Mouse (Mus musculus) embryonic facial prominence, embryonic 11.5 days (tissue): ENCODE measurements around the gene Tmem135. TPM values are rescaled to one million over a fixed set of nuclear protein-coding genes. Genes with fewer than 3 reads are reported as not detected.

Experiments used
- ATAC-seq: fragments of 200-750 bp; cut with Nextera tagmentation; replicated peaks from 2 replicates; pipeline ENCODE4 v1.8.0; 2017; ENCODE audit warnings: low read depth; ENCODE audit not compliant: insufficient number of reproducible peaks, low FRiP score, low TSS enrichment
- DNase-seq: peaks from one replicate; pipeline ENCODE4 v3.0.0-alpha.2; 2015; ENCODE audit warnings: low spot score
- H3K27ac ChIP-seq: fragments of 300-500 bp; sonication (generic); replicated peaks from 2 replicates; pipeline ENCODE4 v1.5.1; 2014; ENCODE audit warnings: mild to moderate bottlenecking, low read depth, low read length, control low read depth
- H3K27me3 ChIP-seq: fragments of 300-500 bp; sonication (generic); 2 replicates; pipeline ENCODE4 v1.6.1; 2014; ENCODE audit warnings: mild to moderate bottlenecking, low read length, moderate library complexity, mixed read lengths; ENCODE audit not compliant: control insufficient read depth, insufficient read depth
- H3K36me3 ChIP-seq: fragments of 300-500 bp; sonication (generic); replicated peaks from 2 replicates; pipeline ENCODE4 v1.6.1; 2014; ENCODE audit warnings: low read depth, mild to moderate bottlenecking, low read length, moderate library complexity, mixed read lengths; ENCODE audit not compliant: control insufficient read depth, insufficient read depth
- H3K4me1 ChIP-seq: fragments of 300-500 bp; sonication (generic); 2 replicates; pipeline ENCODE4 v1.6.1; 2014; ENCODE audit warnings: low read length, mixed read lengths; ENCODE audit not compliant: control insufficient read depth, insufficient read depth
- H3K4me2 ChIP-seq: fragments of 300-500 bp; sonication (generic); 2 replicates; pipeline ENCODE4 v1.6.1; 2014; ENCODE audit warnings: low read depth, mild to moderate bottlenecking, control low read depth, low read length, moderate library complexity
- H3K4me3 ChIP-seq: fragments of 300-500 bp; sonication (generic); 2 replicates; pipeline ENCODE4 v1.5.1; 2014; ENCODE audit warnings: low read depth, low read length, control low read depth
- H3K9ac ChIP-seq: fragments of 300-500 bp; sonication (generic); replicated peaks from 2 replicates; pipeline ENCODE4 v1.6.1; 2014; ENCODE audit warnings: mild to moderate bottlenecking, control low read depth, low read length
- H3K9me3 ChIP-seq: fragments of 300-500 bp; sonication (generic); replicated peaks from 2 replicates; pipeline ENCODE4 v1.6.1; 2016; ENCODE audit warnings: mild to moderate bottlenecking, low read length, inconsistent platforms, mixed read lengths; ENCODE audit not compliant: control insufficient read depth
- WGBS: fragments of 180-500 bp; shearing (Covaris S2); extraction: QIAGEN DNeasy Blood & Tissue Kit; methylation state at CpG from one replicate; pipeline ENCODE4 v1.1.7; 2014; 5-methylcytosine and 5-hydroxymethylcytosine counted together
- polyA plus RNA-seq: library from polyadenylated mRNA; unstranded; fragments of >200 nt; fragmentation: Nextera tagmentation; extraction: Ambion mirVana; gene quantifications from 2 replicates; pipeline ENCODE4 v1.2.1, GENCODE M21; 2014

The Tmem135 gene
- polyA plus RNA-seq, 1 experiment from 2014 or later: 18.5 TPM

GRCm38 (mm10) chr7:89248135-89248850, 155.7 kb downstream of the Tmem135 start:
- Histone ChIP-seq H3K4me2 (no peak overlapping the region), H3K9me3 (no peaks in the 10 kb centered on the region), H3K4me1 (no peaks in the 10 kb centered on the region), H3K27me3 (no peaks in the 10 kb centered on the region), H3K4me3 (no peak overlapping the region), H3K9ac (no peak overlapping the region), H3K27ac (no peak overlapping the region), H3K36me3 (no peaks in the 10 kb centered on the region)
- ATAC-seq (no peak), DNase-seq (peak; percentile 39)
- 51% methylated on average over 7 of the region's 7 CpGs for WGBS

DNA sequence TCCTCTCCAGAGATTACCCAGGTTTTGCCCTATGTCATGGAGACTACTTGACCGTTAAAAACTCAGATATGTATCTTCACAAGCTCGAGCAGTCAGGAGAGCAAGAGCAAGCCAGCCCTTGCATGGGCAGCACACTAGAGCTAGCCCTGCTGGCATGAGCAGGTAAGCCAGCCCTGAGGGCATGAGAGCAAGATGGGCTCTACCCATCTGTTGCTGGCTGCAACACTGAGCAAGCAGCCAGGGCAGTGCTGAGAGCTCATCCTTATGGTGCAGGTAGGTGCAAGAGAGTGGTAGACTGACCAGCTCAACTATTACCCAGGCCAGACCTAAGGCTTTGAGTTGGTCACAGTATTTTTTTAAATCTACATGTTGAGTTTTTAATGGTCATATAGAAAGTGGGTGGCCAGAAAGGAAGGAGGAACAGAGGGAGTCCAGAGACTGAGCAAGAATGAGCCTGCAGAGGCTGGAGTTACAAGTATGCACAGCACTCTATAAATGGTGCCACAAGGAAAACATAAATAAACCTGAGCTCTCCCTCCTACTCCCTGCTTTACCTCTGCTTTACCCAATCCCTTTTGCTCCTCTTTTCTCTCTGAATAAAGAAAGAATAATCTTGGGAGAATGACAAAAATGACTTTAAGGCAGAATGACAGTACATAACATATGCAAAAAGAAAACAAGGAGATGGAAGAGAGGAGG, 156.9 kb downstream of the Tmem135 start:
- Histone ChIP-seq H3K4me1 (no peaks in the 10 kb centered on the region), H3K4me2 (no peak overlapping the region), H3K27me3 (no peaks in the 10 kb centered on the region), H3K9ac (no peak overlapping the region), H3K4me3 (no peak overlapping the region), H3K36me3 (no peaks in the 10 kb centered on the region), H3K9me3 (no peaks in the 10 kb centered on the region), H3K27ac (no peak overlapping the region)
- WGBS: 89% methylated on average over 2 of the region's 2 CpGs
- ATAC-seq: no peak
- no peak for DNase-seq

GRCm38 (mm10) chr7:89242565-89242964, 161.5 kb downstream of the Tmem135 start:
- ATAC-seq (no peak), DNase-seq (no peak)
- Histone ChIP-seq H3K27ac (no peak overlapping the region), H3K9ac (no peak overlapping the region), H3K4me3 (no peak overlapping the region), H3K4me2 (no peak overlapping the region), H3K36me3 (no peaks in the 10 kb centered on the region), H3K27me3 (no peaks in the 10 kb centered on the region), H3K9me3 (no peaks in the 10 kb centered on the region), H3K4me1 (no peaks in the 10 kb centered on the region)
- WGBS: 94% methylated on average over 4 of the region's 4 CpGs

- H3K4me1 ChIP-seq: no peaks in the 10 kb centered on the region
- no peak overlapping the region for H3K4me2 ChIP-seq
- H3K27me3 ChIP-seq: no peaks in the 10 kb centered on the region
- H3K9me3 ChIP-seq: no peaks in the 10 kb centered on the region
- no peak overlapping the region for H3K4me3 ChIP-seq
- ATAC-seq (no peak), DNase-seq (no peak)
- H3K9ac ChIP-seq: no peak overlapping the region
- H3K36me3 ChIP-seq: no peaks in the 10 kb centered on the region
- WGBS: 76% methylated on average over 2 of the region's 2 CpGs
- no peak overlapping the region for H3K27ac ChIP-seq
Observed at GRCm38 (mm10) chr7:89242143-89242542, 161.9 kb downstream of the Tmem135 start.

DNA sequence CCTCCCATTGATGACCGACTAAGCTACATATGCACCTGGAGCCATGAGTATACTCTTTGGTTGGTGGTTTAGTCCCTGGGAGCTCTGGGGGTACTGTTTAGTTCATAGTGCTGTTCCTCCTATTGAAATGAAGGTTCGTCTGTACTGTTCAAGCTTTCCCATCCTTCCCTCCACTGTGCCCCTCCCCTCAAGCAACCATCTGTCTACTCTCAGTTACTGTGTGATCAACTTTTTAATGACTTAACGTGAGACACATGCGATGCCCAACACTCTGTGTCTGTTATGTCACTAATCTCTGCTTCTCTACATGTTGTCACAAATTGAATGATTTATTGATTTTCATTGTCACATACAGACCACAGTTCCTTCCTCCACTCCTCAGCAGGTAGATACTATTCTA, 164.4 kb downstream of the Tmem135 start:
- no peak overlapping the region for H3K27ac ChIP-seq
- no peaks in the 10 kb centered on the region for H3K36me3 ChIP-seq
- H3K4me3 ChIP-seq: no peak overlapping the region
- H3K9ac ChIP-seq: no peak overlapping the region
- no peaks in the 10 kb centered on the region for H3K4me1 ChIP-seq
- ATAC-seq (no peak), DNase-seq (no peak)
- no peaks in the 10 kb centered on the region for H3K27me3 ChIP-seq
- H3K9me3 ChIP-seq: no peaks in the 10 kb centered on the region
- WGBS: 86% methylated on average over 4 of the region's 4 CpGs
- no peak overlapping the region for H3K4me2 ChIP-seq

DNA sequence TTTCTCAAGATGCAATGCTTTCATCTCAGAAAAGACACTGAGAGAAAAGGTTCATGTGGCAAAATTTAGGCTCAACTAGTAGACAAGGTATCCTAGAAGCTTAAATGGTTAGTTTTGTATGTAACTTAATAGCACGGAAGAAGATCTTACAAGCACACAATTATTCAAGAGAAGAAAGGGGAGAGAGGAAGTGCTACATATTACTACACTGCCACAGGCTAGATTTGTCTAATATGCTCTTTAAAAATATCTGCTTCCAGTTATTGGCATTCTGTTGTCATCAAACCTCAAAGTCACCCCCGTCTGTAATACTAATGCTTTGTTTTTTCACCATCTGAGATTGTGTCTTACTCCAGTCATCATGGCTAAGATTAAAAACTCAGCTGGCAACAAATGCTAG, 167.4 kb downstream of the Tmem135 start:
- WGBS: 67% methylated on average over 2 of the region's 2 CpGs

DNA sequence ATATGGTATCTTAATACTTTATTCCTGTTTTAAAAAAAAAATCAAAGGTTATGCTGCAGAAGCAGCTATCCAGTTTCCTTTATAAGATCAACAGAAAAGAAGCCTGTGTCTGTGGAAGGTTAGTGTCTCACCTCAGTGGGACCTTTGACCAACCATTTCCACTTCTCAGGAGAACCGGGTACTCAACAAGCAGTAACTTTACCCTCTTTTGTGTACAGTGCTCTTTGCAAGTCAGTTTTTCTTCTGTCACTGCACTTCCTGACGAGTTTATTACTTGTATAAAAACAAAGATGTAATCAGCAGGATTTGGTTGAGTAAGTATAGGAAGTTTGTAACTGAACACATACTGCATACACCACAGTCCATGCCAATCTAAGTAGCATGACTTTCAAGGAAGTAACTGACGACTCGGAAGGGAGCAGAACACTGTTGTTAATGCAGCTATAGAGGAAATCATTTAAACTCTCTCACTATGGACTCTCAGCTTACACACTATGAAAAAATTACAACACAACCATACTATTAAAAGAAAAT, 168.0 kb downstream of the Tmem135 start:
- H3K36me3 ChIP-seq: no peaks in the 10 kb centered on the region
- no peak overlapping the region for H3K4me2 ChIP-seq
- H3K9ac ChIP-seq: no peak overlapping the region
- no peak overlapping the region for H3K4me3 ChIP-seq
- ATAC-seq (no peak), DNase-seq (no peak)
- no peaks in the 10 kb centered on the region for H3K4me1 ChIP-seq
- no peak overlapping the region for H3K27ac ChIP-seq
- H3K27me3 ChIP-seq: no peaks in the 10 kb centered on the region
- 35% methylated on average over 4 of the region's 4 CpGs for WGBS
- H3K9me3 ChIP-seq: no peaks in the 10 kb centered on the region

More for the DNA sequence above, 167.4 kb downstream of the Tmem135 start:
- H3K27ac ChIP-seq: no peak overlapping the region
- no peak for ATAC-seq
- no peak for DNase-seq
- no peak overlapping the region for H3K4me2 ChIP-seq
- no peak overlapping the region for H3K4me3 ChIP-seq
- no peaks in the 10 kb centered on the region for H3K27me3 ChIP-seq
- H3K9me3 ChIP-seq: no peaks in the 10 kb centered on the region
- H3K4me1 ChIP-seq: no peaks in the 10 kb centered on the region
- no peak overlapping the region for H3K9ac ChIP-seq
- H3K36me3 ChIP-seq: no peaks in the 10 kb centered on the region

DNA sequence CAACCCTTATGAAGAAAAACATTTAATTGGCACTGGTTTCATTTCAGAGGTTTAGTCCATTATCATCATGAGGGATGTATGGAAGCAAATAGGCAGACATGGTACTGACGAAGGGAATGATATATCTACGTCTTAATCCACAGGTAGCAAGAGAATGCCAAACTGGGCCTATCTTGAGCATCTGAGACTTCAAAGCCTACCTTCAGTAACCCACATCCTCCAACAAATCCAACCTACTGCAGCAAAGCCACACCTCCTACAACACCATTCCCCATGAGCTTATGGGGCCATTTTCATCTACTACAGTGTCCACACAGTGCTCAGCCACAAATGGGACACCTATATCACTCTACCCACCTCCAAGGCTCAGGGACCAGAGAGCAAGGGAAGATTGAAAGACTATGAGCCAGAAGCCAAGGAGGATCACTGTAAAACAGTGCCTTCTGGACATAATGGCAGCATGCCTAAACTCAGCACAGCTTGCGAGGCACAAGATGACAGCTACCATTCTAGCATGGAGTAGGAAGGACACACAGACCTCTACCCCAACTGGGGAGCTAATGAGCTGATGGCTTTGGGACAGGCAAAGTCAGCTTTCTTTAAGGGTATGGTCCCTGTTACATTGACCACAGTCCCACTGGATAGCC, 171.4 kb downstream of the Tmem135 start:
- no peak overlapping the region for H3K4me2 ChIP-seq
- ATAC-seq (no peak), DNase-seq (no peak)
- H3K36me3 ChIP-seq: no peaks in the 10 kb centered on the region
- H3K4me3 ChIP-seq: no peak overlapping the region
- H3K9me3 ChIP-seq: no peaks in the 10 kb centered on the region
- no peak overlapping the region for H3K27ac ChIP-seq
- no peaks in the 10 kb centered on the region for H3K4me1 ChIP-seq
- H3K27me3 ChIP-seq: no peaks in the 10 kb centered on the region
- no peak overlapping the region for H3K9ac ChIP-seq
- 95% methylated on average over 3 of the region's 3 CpGs for WGBS
